Mouse (Mus musculus) spleen, adult 12 weeks (tissue): ENCODE data around the gene Abhd17b.

Experiments used
- DNase-seq: peaks from one replicate; pipeline ENCODE4 v3.0.0; 2022; ENCODE audit warnings: low spot score

Abhd17b gene

GRCm38 (mm10) chr19:21733176-21733575, 80.2 kb downstream of the Abhd17b start:
- DNase-seq = no peak

- DNase-seq = no peak
Observed at GRCm38 (mm10) chr19:21734112-21734511, 81.1 kb downstream of the Abhd17b start.
